Mouse (Mus musculus): ENCODE results near the gene Gnai3. TPM values are rescaled to one million over a fixed set of nuclear protein-coding genes. Genes with fewer than 3 reads are reported as not detected.

Gnai3 gene
- polyA plus RNA-seq, 1 experiment, result 27.0 TPM

DNA sequence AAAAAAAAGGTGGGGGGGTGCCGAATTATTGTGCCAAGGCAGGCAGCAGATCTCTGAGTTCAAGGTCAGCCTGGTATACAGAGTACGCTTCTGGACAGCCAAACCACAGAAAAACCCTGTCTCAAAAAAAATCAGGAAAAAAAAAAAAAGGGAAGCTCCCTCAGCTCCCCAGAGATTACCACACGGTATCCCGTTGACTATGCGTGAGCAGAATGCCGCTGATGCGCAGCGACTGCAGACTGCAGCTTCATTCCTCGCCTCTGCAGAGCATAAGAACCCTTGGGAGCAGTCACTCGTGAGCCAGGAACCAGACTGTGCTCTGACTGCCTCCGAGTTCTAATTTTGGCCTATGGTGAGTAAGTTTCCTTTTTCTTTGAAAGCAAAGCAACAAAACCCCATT lies 11.2 kb downstream of the Gnai3 start:
- no peak overlapping the region for H3K4me3 ChIP-seq (ENCODE audit: insufficient read depth, low read length)
- peaks cover 3% of the 10 kb centered on the region for H3K4me1 ChIP-seq (ENCODE audit: control insufficient read depth, insufficient read depth, low read length)
- TF ChIP-seq CTCF (IDR thresholded peaks at IDR 0.05; ENCODE audit: extremely low read depth, insufficient read depth, low read length), result no peak
- TF ChIP-seq POLR2A (IDR thresholded peaks at IDR 0.05; ENCODE audit: extremely low read depth, insufficient read depth, low read length), result peak; percentile 86
- no peak overlapping the region for H3K27ac ChIP-seq (ENCODE audit: insufficient read depth, low read length)

DNA sequence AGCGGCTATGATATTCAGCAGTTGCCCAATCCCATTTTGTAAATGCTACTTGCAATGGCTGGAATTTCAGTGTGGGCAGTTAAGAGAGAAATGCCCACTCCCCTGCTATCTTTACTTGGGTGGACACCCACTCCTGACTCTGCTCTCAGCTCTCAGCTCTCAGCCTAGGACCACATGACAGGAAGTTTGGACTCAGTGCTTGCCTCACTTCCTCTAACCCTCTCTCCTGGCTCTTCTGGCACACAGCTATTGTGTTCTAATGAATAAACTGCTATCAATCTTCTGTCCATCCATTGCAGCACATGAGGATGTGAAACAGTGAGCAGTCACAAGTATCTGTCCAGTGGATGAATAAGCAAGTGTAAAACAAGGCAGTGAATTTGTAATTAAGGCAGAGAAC lies 13.5 kb downstream of the Gnai3 start:
- no peak overlapping the region for H3K4me3 ChIP-seq (ENCODE audit: insufficient read depth, low read length)

DNA sequence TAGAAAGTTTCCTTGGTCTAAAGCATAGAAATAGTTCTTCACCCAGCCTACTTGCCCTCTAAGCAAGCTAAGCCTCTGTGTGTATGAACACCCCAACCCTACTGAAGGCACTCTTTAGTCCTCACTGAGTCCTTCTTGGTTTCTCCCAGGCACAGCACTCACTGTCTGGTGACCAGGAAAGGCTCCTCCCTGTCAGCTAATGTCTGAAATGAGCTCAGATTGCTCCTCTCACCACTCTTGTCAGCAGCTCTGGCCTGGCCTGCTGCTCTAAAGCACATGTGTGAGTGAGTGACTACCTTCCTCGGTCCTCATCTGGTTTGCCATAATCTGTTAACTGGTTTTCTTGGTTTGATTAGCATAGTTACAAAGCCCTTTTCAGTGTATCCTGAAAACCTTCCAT lies 14.1 kb downstream of the Gnai3 start:
- Histone ChIP-seq H3K4me1 (ENCODE audit: control insufficient read depth, insufficient read depth, low read length) (peaks cover 3% of the 10 kb centered on the region), H3K4me3 (ENCODE audit: insufficient read depth, low read length) (no peak overlapping the region), H3K27ac (ENCODE audit: insufficient read depth, low read length) (no peak overlapping the region)
- TF ChIP-seq POLR2A (IDR thresholded peaks at IDR 0.05; ENCODE audit: extremely low read depth, insufficient read depth, low read length) (no peak), CTCF (IDR thresholded peaks at IDR 0.05; ENCODE audit: extremely low read depth, insufficient read depth, low read length) (no peak)

More for the DNA sequence above, 13.5 kb downstream of the Gnai3 start:
- Histone ChIP-seq H3K27ac (ENCODE audit: insufficient read depth, low read length) (no peak overlapping the region), H3K4me1 (ENCODE audit: control insufficient read depth, insufficient read depth, low read length) (peaks cover 3% of the 10 kb centered on the region)
- no peak for TF ChIP-seq CTCF (IDR thresholded peaks at IDR 0.05; ENCODE audit: extremely low read depth, insufficient read depth, low read length)
- no peak for TF ChIP-seq POLR2A (IDR thresholded peaks at IDR 0.05; ENCODE audit: extremely low read depth, insufficient read depth, low read length)

DNA sequence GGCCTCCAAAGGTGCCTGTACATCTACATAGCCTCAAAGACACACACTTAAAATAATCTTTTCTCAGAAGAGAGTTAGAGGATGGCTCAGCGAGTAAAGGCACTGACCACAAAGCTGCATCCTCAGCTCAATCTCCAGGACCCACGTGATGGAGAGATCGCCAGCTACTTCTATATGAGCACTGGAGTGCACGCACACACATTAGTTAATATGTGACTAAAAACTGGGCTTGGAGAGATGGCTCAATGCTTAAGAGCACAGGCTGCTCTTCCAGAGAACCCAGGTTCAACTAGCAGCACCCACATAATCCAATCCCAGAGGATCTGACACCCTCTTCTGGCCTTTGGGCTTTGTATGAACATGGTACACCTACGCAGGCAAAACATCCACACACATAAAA lies 14.7 kb downstream of the Gnai3 start:
- TF ChIP-seq POLR2A (IDR thresholded peaks at IDR 0.05; ENCODE audit: extremely low read depth, insufficient read depth, low read length), result no peak
- no peak for TF ChIP-seq CTCF (IDR thresholded peaks at IDR 0.05; ENCODE audit: extremely low read depth, insufficient read depth, low read length)
- no peak overlapping the region for H3K27ac ChIP-seq (ENCODE audit: insufficient read depth, low read length)
- H3K4me1 ChIP-seq (ENCODE audit: control insufficient read depth, insufficient read depth, low read length), result peaks cover 3% of the 10 kb centered on the region
- H3K4me3 ChIP-seq (ENCODE audit: insufficient read depth, low read length), result no peak overlapping the region

DNA sequence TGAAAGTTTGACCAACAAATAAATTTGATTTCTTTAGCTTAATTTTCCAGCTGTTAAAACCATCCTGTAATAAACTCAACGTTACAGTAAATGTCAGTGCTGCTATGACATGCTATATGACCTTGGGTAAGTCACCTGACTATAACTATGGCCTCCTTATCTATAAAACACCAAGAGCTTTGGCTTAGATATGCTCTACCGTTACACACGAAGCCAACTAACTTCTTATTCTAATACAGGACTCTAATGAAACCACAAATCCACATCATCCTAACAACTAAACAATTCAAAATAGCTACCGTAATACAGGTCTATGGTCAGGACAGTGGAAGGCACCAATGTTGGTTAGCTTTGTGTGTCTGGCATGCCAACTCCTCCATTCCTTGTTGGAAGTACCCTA lies 16.1 kb downstream of the Gnai3 start:
- TF ChIP-seq CTCF (IDR thresholded peaks at IDR 0.05; ENCODE audit: extremely low read depth, insufficient read depth, low read length) (no peak), POLR2A (IDR thresholded peaks at IDR 0.05; ENCODE audit: extremely low read depth, insufficient read depth, low read length) (no peak)
- no peaks in the 10 kb centered on the region; the same call in 1 of the 2 replicates for H3K4me1 ChIP-seq (ENCODE audit: control insufficient read depth, insufficient read depth, low read length)
- H3K4me3 ChIP-seq (ENCODE audit: insufficient read depth, low read length), result no peak overlapping the region
- no peak overlapping the region for H3K27ac ChIP-seq (ENCODE audit: insufficient read depth, low read length)

- Histone ChIP-seq H3K4me3 (ENCODE audit: insufficient read depth, low read length) (no peak overlapping the region), H3K27ac (ENCODE audit: insufficient read depth, low read length) (no peak overlapping the region), H3K4me1 (ENCODE audit: control insufficient read depth, insufficient read depth, low read length) (no peaks in the 10 kb centered on the region; the same call in 1 of the 2 replicates)
- TF ChIP-seq CTCF (IDR thresholded peaks at IDR 0.05; ENCODE audit: extremely low read depth, insufficient read depth, low read length), result no peak
- TF ChIP-seq POLR2A (IDR thresholded peaks at IDR 0.05; ENCODE audit: extremely low read depth, insufficient read depth, low read length), result no peak
Observed at GRCm38 (mm10) chr3:108129367-108129766, 16.6 kb downstream of the Gnai3 start.

DNA sequence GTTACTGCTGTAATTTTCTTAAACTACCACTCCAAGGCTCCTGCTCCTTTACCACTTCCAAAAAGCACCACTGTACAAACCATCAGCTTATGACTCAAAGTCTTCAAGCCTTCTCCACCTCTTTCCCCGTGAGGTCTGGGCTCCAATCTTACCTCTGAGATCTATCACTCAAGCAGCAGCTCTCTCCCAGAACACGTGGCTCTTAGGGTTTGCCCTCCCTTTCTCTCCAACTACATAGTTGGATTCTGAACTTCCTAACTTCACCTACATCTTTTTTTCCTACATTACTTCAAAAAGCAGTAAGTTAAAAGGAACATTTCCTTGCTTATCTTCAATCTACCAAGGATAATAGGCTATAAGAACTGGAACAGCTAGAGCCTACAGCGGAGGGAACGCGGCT lies 17.4 kb downstream of the Gnai3 start:
- Histone ChIP-seq H3K4me1 (ENCODE audit: control insufficient read depth, insufficient read depth, low read length) (no peaks in the 10 kb centered on the region; the same call in 1 of the 2 replicates), H3K27ac (ENCODE audit: insufficient read depth, low read length) (no peak overlapping the region), H3K4me3 (ENCODE audit: insufficient read depth, low read length) (no peak overlapping the region)
- no peak for TF ChIP-seq POLR2A (IDR thresholded peaks at IDR 0.05; ENCODE audit: extremely low read depth, insufficient read depth, low read length)

- no peak for TF ChIP-seq CTCF (IDR thresholded peaks at IDR 0.05; ENCODE audit: extremely low read depth, insufficient read depth, low read length)
- TF ChIP-seq POLR2A (IDR thresholded peaks at IDR 0.05; ENCODE audit: extremely low read depth, insufficient read depth, low read length), result no peak
- no peak overlapping the region for H3K4me3 ChIP-seq (ENCODE audit: insufficient read depth, low read length)
- no peaks in the 10 kb centered on the region; the same call in 1 of the 2 replicates for H3K4me1 ChIP-seq (ENCODE audit: control insufficient read depth, insufficient read depth, low read length)
- H3K27ac ChIP-seq (ENCODE audit: insufficient read depth, low read length), result no peak overlapping the region
Observed at GRCm38 (mm10) chr3:108126327-108126726, 19.6 kb downstream of the Gnai3 start.

GRCm38 (mm10) chr3:108124131-108124530 lies 21.8 kb downstream of the Gnai3 start:
- H3K4me3 ChIP-seq (ENCODE audit: insufficient read depth, low read length), result no peak overlapping the region
- H3K4me1 ChIP-seq (ENCODE audit: control insufficient read depth, insufficient read depth, low read length), result no peaks in the 10 kb centered on the region; the same call in 1 of the 2 replicates
- TF ChIP-seq CTCF (IDR thresholded peaks at IDR 0.05; ENCODE audit: extremely low read depth, insufficient read depth, low read length) (no peak), POLR2A (IDR thresholded peaks at IDR 0.05; ENCODE audit: extremely low read depth, insufficient read depth, low read length) (no peak)
- no peak overlapping the region for H3K27ac ChIP-seq (ENCODE audit: insufficient read depth, low read length)

DNA sequence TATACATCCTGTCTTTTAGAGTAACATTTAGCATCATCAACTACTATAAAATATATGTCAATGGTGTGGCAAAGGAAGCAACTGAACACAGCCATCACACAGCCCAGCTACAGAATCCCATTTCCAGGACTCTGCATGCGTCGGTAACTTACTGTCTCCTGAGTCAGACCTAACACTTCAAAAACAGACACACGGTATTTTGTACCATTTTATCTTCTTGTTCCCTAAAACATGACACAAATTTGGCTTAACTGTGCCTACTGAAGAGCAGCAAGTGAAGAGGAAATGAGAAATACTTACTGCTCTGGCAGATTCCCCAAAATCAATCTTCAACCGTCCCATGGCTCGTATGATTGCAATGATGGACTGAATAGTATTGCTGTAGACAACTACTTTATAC lies 22.7 kb downstream of the Gnai3 start:
- TF ChIP-seq POLR2A (IDR thresholded peaks at IDR 0.05; ENCODE audit: extremely low read depth, insufficient read depth, low read length), result no peak
- no peak for TF ChIP-seq CTCF (IDR thresholded peaks at IDR 0.05; ENCODE audit: extremely low read depth, insufficient read depth, low read length)
- Histone ChIP-seq H3K4me3 (ENCODE audit: insufficient read depth, low read length) (no peak overlapping the region), H3K4me1 (ENCODE audit: control insufficient read depth, insufficient read depth, low read length) (no peaks in the 10 kb centered on the region; the same call in 1 of the 2 replicates), H3K27ac (ENCODE audit: insufficient read depth, low read length) (no peak overlapping the region)

All from cortical plate, adult 2 months (tissue).